Mouse (Mus musculus): ENCODE measurements around the gene Hist1h3b. TPM values are rescaled to one million over a fixed set of nuclear protein-coding genes. Genes with fewer than 3 reads are reported as not detected.
"Not testable (repeated sequence)": the region's sequence is repeated elsewhere in the genome, so short reads cannot be mapped to it uniquely, and the experiment has no call there.

Hist1h3b gene
- polyA plus RNA-seq, 1 experiment, result 6.3 TPM

GRCm38 (mm10) chr13:23744421-23745380, 7.4 kb upstream of the Hist1h3b start:
- Histone ChIP-seq H3K27ac (ENCODE audit: insufficient read depth, low read length) (peak overlapping the region; percentile 66), H3K4me1 (ENCODE audit: control insufficient read depth, insufficient read depth, low read length) (peaks cover 8% of the 10 kb centered on the region), H3K4me3 (ENCODE audit: insufficient read depth, low read length) (peak overlapping the region; percentile 47)
- TF ChIP-seq CTCF (IDR thresholded peaks at IDR 0.05; ENCODE audit: borderline replicate concordance, insufficient read depth, low read length) (no peak), POLR2A (IDR thresholded peaks at IDR 0.05; ENCODE audit: low read depth, low read length) (peak; percentile 76)

- TF ChIP-seq CTCF (IDR thresholded peaks at IDR 0.05; ENCODE audit: borderline replicate concordance, insufficient read depth, low read length), result no peak
- peak; percentile 70 for TF ChIP-seq POLR2A (IDR thresholded peaks at IDR 0.05; ENCODE audit: low read depth, low read length)
- Histone ChIP-seq H3K4me3 (ENCODE audit: insufficient read depth, low read length) (peak within 1 kb of the TSS; percentile 47), H3K27ac (ENCODE audit: insufficient read depth, low read length) (peak within 1 kb of the TSS; percentile 99), H3K4me1 (ENCODE audit: control insufficient read depth, insufficient read depth, low read length) (peaks cover 12% of the 10 kb centered on the region)
These were observed 6.5 kb upstream of the Hist1h3b start, which contains the start of gene Hist1h3c for GRCm38 (mm10) chr13:23745381-23746161. Hist1h3c (minus strand) TSS chr13:23745602.

GRCm38 (mm10) chr13:23746201-23747080, 5.6 kb upstream of the Hist1h3b start, which contains the start of gene Hist1h2bb:
Hist1h2bb (plus strand) TSS chr13:23746734.
- H3K27ac ChIP-seq (ENCODE audit: insufficient read depth, low read length), result peak within 1 kb of the TSS; percentile 99
- TF ChIP-seq POLR2A (IDR thresholded peaks at IDR 0.05; ENCODE audit: low read depth, low read length), result peak; percentile 90
- H3K4me1 ChIP-seq (ENCODE audit: control insufficient read depth, insufficient read depth, low read length), result peaks cover 12% of the 10 kb centered on the region
- peak within 1 kb of the TSS; percentile 40 for H3K4me3 ChIP-seq (ENCODE audit: insufficient read depth, low read length)

GRCm38 (mm10) chr13:23747081-23747891, 4.8 kb upstream of the Hist1h3b start:
- H3K4me1 ChIP-seq (ENCODE audit: control insufficient read depth, insufficient read depth, low read length), result peaks cover 12% of the 10 kb centered on the region
- TF ChIP-seq CTCF (IDR thresholded peaks at IDR 0.05; ENCODE audit: borderline replicate concordance, insufficient read depth, low read length), result no peak
- peak; percentile 72 for TF ChIP-seq POLR2A (IDR thresholded peaks at IDR 0.05; ENCODE audit: low read depth, low read length)
- peak overlapping the region; percentile 99 for H3K27ac ChIP-seq (ENCODE audit: insufficient read depth, low read length)
- peak overlapping the region; percentile 23; the same call in 1 of the 2 replicates for H3K4me3 ChIP-seq (ENCODE audit: insufficient read depth, low read length)

- TF ChIP-seq CTCF (IDR thresholded peaks at IDR 0.05; ENCODE audit: borderline replicate concordance, insufficient read depth, low read length) (no peak), POLR2A (IDR thresholded peaks at IDR 0.05; ENCODE audit: low read depth, low read length) (0 out of 2 replicates have a peak, but pooled peaks have one; percentile 18)
- Histone ChIP-seq H3K4me3 (ENCODE audit: insufficient read depth, low read length) (no peak overlapping the region), H3K27ac (ENCODE audit: insufficient read depth, low read length) (peak overlapping the region; percentile 99), H3K4me1 (ENCODE audit: control insufficient read depth, insufficient read depth, low read length) (peaks cover 12% of the 10 kb centered on the region)
These were observed 4.2 kb upstream of the Hist1h3b start for GRCm38 (mm10) chr13:23747892-23748288.

GRCm38 (mm10) chr13:23749563-23750121, 2.4 kb upstream of the Hist1h3b start:
- peaks cover 6% of the 10 kb centered on the region for H3K4me1 ChIP-seq (ENCODE audit: control insufficient read depth, insufficient read depth, low read length)
- TF ChIP-seq CTCF (IDR thresholded peaks at IDR 0.05; ENCODE audit: borderline replicate concordance, insufficient read depth, low read length) (no peak), POLR2A (IDR thresholded peaks at IDR 0.05; ENCODE audit: low read depth, low read length) (no peak)
- H3K27ac ChIP-seq (ENCODE audit: insufficient read depth, low read length), result peak overlapping the region; percentile 99
- no peak overlapping the region for H3K4me3 ChIP-seq (ENCODE audit: insufficient read depth, low read length)

- TF ChIP-seq POLR2A (IDR thresholded peaks at IDR 0.05; ENCODE audit: low read depth, low read length), result peak; percentile 97
- not testable (repeated sequence) for H3K4me1 ChIP-seq (ENCODE audit: control insufficient read depth, insufficient read depth, low read length)
- H3K4me3 ChIP-seq (ENCODE audit: insufficient read depth, low read length), result peak within 1 kb of the TSS; percentile 36
- H3K27ac ChIP-seq (ENCODE audit: insufficient read depth, low read length), result peak within 1 kb of the TSS; percentile 99
These were observed 1.1 kb upstream of the Hist1h3b start, which contains the start of gene Hist1h2ab for GRCm38 (mm10) chr13:23750839-23751477. Hist1h2ab (plus strand) TSS chr13:23751126.

Data from embryonic fibroblast, embryonic 13.5 days (primary cell).